25 mouse cellular contexts compared by ENCODE assay signal in genomic region chr2:119147160-119147678, GRCm38 (mm10). TPM values are rescaled to one million over a fixed set of nuclear protein-coding genes. Genes with fewer than 3 reads are reported as not detected.
A peak's percentile ranks its signal among the peaks of the same experiment; 100 is the strongest.
DNase-seq lines count a peak whose midpoint lies in the region; ATAC-seq and TF ChIP-seq lines count a peak whose summit lies in the region.
"Had no signal": no experiment of that assay in that cellular context is flagged by ENCODE, and none has a peak within 500 bp of the region (broad histone marks: within the 10 kb centered on the region; RNA-seq: fewer than 3 reads in every experiment).

No protein-coding gene starts in this region.

- TF ChIP-seq POLR2A in kidney, adult 2 months (IDR thresholded peaks at IDR 0.05; ENCODE audit: low read depth, low read length) = no peak

- peak; percentile 4 to 13 for DNase-seq in heart, adult 18-20 months
- no peak for DNase-seq in heart, postnatal 25 days (ENCODE audit: low spot score)
- DNase-seq in kidney, postnatal 0 days (ENCODE audit: low spot score) = peak; percentile 77
- DNase-seq in kidney, adult 2 months = no peak
- peak; percentile 17 for DNase-seq in urinary bladder, postnatal 14 days (ENCODE audit: low spot score)
- no peak for DNase-seq in urinary bladder, postnatal 10 days (ENCODE audit: low spot score)
- no peak for DNase-seq in embryo, embryonic 11 days
- DNase-seq: adrenal gland, postnatal 36 days; cerebellum, adult 2 months; thymus, postnatal 14 days had no signal

- H3K9ac ChIP-seq in kidney, postnatal 0 days (ENCODE audit: low read depth, low read length) = no peak overlapping the region
- H3K9ac ChIP-seq: embryonic facial prominence, embryonic 12.5 days; hindbrain, embryonic 14.5 days; intestine, embryonic 15.5 days; limb, embryonic 13.5 days; liver, embryonic 14.5 days; midbrain, embryonic 13.5 days; neural tube, embryonic 15.5 days had no signal

- H3K4me3 ChIP-seq in kidney, postnatal 0 days (replicated peaks; ENCODE audit: low read depth, low read length) = no peak overlapping the region
- no peak overlapping the region for H3K4me3 ChIP-seq in kidney, adult 2 months (ENCODE audit: insufficient read depth, low read depth, low read length)
- H3K4me3 ChIP-seq: embryonic facial prominence, embryonic 12.5 days; intestine, embryonic 15.5 days; layer of hippocampus, adult 2 months; limb, embryonic 13.5 days; midbrain, embryonic 13.5 days; myocyte; neural tube, embryonic 15.5 days had no signal

- H3K27ac ChIP-seq in kidney, postnatal 0 days = no peak overlapping the region
- no peak overlapping the region for H3K27ac ChIP-seq in kidney, adult 2 months (ENCODE audit: insufficient read depth, low read depth, low read length)
- H3K27ac ChIP-seq: embryonic facial prominence, embryonic 12.5 days; hindbrain, embryonic 14.5 days; intestine, embryonic 15.5 days; layer of hippocampus, adult 2 months; limb, embryonic 13.5 days; liver, embryonic 14.5 days; midbrain, embryonic 13.5 days; neural tube, embryonic 15.5 days had no signal

- no peak; the same call in 1 of the 2 replicates for ATAC-seq in kidney, postnatal 0 days (replicated peaks; ENCODE audit: low FRiP score, low read depth)
- ATAC-seq: forebrain, embryonic 16.5 days; intestine, embryonic 15.5 days; midbrain, embryonic 13.5 days; Patski had no signal

- no peak for TF ChIP-seq CTCF in kidney, postnatal 0 days (IDR thresholded peaks at IDR 0.05; ENCODE audit: low read depth)
- TF ChIP-seq CTCF in kidney, adult 2 months (conservative IDR thresholded peaks at IDR 0.05; ENCODE audit: insufficient read depth, insufficient read length, low read depth, low read length) = no peak

- no peaks in the 10 kb centered on the region for H3K9me3 ChIP-seq in kidney, postnatal 0 days (replicated peaks; ENCODE audit: low read length)
- H3K9me3 ChIP-seq: embryonic facial prominence, embryonic 12.5 days; intestine, embryonic 15.5 days; limb, embryonic 13.5 days; midbrain, embryonic 13.5 days; neural tube, embryonic 15.5 days had no signal

- no peaks in the 10 kb centered on the region for H3K27me3 ChIP-seq in kidney, postnatal 0 days (ENCODE audit: insufficient read depth, low read length)
- no peaks in the 10 kb centered on the region for H3K27me3 ChIP-seq in kidney, adult 2 months (replicated peaks; ENCODE audit: control insufficient read depth, insufficient read depth, low read length)
- H3K27me3 ChIP-seq: CH12.LX; embryonic facial prominence, embryonic 12.5 days; intestine, embryonic 15.5 days; limb, embryonic 13.5 days; midbrain, embryonic 13.5 days; neural tube, embryonic 15.5 days; Patski had no signal

- 46% methylated on average over 22 of the region's 22 CpGs for WGBS in kidney, postnatal 0 days
- WGBS in kidney, adult 2 months = 72% methylated on average over 22 of the region's 22 CpGs

- peaks cover 52% of the 10 kb centered on the region for H3K36me3 ChIP-seq in kidney, postnatal 0 days (ENCODE audit: insufficient read depth, low read length)
- H3K36me3 ChIP-seq in kidney, adult 2 months (ENCODE audit: control insufficient read depth, insufficient read depth, low read length) = peaks cover 10% of the 10 kb centered on the region

- intact Hi-C loops in heart, postnatal 25 days (cut with DNase I) = no loop called here

- H3K4me2 ChIP-seq in kidney, postnatal 0 days (ENCODE audit: low read length) = no peak overlapping the region
- H3K4me2 ChIP-seq: embryonic facial prominence, embryonic 12.5 days; hindbrain, embryonic 14.5 days; intestine, embryonic 15.5 days; limb, embryonic 13.5 days; midbrain, embryonic 13.5 days; neural tube, embryonic 15.5 days had no signal

- H3K4me1 ChIP-seq in kidney, postnatal 0 days (replicated peaks; ENCODE audit: insufficient read depth, low read length) = no peaks in the 10 kb centered on the region
- H3K4me1 ChIP-seq in kidney, adult 2 months (ENCODE audit: control insufficient read depth, insufficient read depth, low read length) = no peaks in the 10 kb centered on the region
- H3K4me1 ChIP-seq: embryonic facial prominence, embryonic 12.5 days; intestine, embryonic 15.5 days; limb, embryonic 13.5 days; midbrain, embryonic 13.5 days; neural tube, embryonic 15.5 days had no signal

RNA-seq across cellular contexts. Expression of gene Rmdn3, which starts 9.6 kb away (rescaled TPM):
- 10 to 100 TPM; 19.4 to 20.4 TPM for total RNA-seq in heart, adult 18-20 months (2021)
- 10 to 100 TPM; 18.7 to 20.2 TPM for total RNA-seq in heart, postnatal 25 days (2021)
- 35.0 and 36.2 TPM in 2 replicates for polyA plus RNA-seq in kidney, postnatal 0 days (2015; fragmentation: Nextera tagmentation; extraction: Ambion mirVana)
- polyA plus RNA-seq in kidney, adult 2 months (2012; rRNA removed) = 23.6 and 25.9 TPM in 2 replicates

RNA-seq across cellular contexts. Expression of gene Gchfr, which starts 20.4 kb away (rescaled TPM):
- 10 to 100 TPM; 13.1 to 14.1 TPM for total RNA-seq in heart, adult 18-20 months (2021)
- total RNA-seq in heart, postnatal 25 days (2021) = 1 to 10 TPM; 4.4 to 6.0 TPM
- 33.9 and 35.0 TPM in 2 replicates for polyA plus RNA-seq in kidney, postnatal 0 days (2015; fragmentation: Nextera tagmentation; extraction: Ambion mirVana)
- 124 and 144 TPM in 2 replicates for polyA plus RNA-seq in kidney, adult 2 months (2012; rRNA removed)
- total RNA-seq: gastrocnemius, adult 8-10 months; layer of hippocampus, adult 2 months; left cerebral cortex, adult 8-10 months had no signal

RNA-seq across cellular contexts. Expression of gene Gm14137, which starts 27.1 kb away (rescaled TPM):
- not detected for total RNA-seq in heart, adult 18-20 months (2021)
- total RNA-seq in heart, postnatal 25 days (2021) = under 1 TPM in 1 of 2 experiments, not detected in 1; 0.08 TPM
- 0.27 and 0.33 TPM in 2 replicates for polyA plus RNA-seq in kidney, postnatal 0 days (2015; fragmentation: Nextera tagmentation; extraction: Ambion mirVana)
- 0.05 and 0.15 TPM in 2 replicates for polyA plus RNA-seq in kidney, adult 2 months (2012; rRNA removed)
- total RNA-seq: gastrocnemius, adult 8-10 months; layer of hippocampus, adult 2 months; megakaryocyte progenitor cell, adult 5-6 weeks had no signal
- polyA plus RNA-seq: cerebellum, adult 2 months had no signal

RNA-seq across cellular contexts. Expression of gene Rad51, which starts 34.6 kb away (rescaled TPM):
- total RNA-seq in heart, adult 18-20 months (2021) = under 1 TPM; 0.60 to 0.64 TPM
- 1 to 10 TPM; 1.0 to 1.3 TPM for total RNA-seq in heart, postnatal 25 days (2021)
- polyA plus RNA-seq in kidney, postnatal 0 days (2015; fragmentation: Nextera tagmentation; extraction: Ambion mirVana) = 17.0 and 22.4 TPM in 2 replicates
- polyA plus RNA-seq in kidney, adult 2 months (2012; rRNA removed) = 0.99 and 1.2 TPM in 2 replicates

Comparison
In these comparisons a context has a peak if more than half of its experiments do, and no peak if none do; other contexts are left out.
1. DNase-seq: peak in heart, adult 18-20 months (2 of 2), kidney, postnatal 0 days (single experiment) and urinary bladder, postnatal 14 days (single experiment); none in heart, postnatal 25 days (single experiment), kidney, adult 2 months (single experiment), urinary bladder, postnatal 10 days (single experiment) and embryo, embryonic 11 days (single experiment).